Mouse (Mus musculus): ENCODE data around the gene Gpr83. TPM values are rescaled to one million over a fixed set of nuclear protein-coding genes. Genes with fewer than 3 reads are reported as not detected.

Gene Gpr83
- polyA plus RNA-seq (2012; rRNA removed): not detected in 2 replicates

GRCm38 (mm10) chr9:14859868-14860639, at the start of gene Gpr83:
Gene Gpr83, plus strand, starts transcription at chr9:14860210.

GRCm38 (mm10) chr9:14903581-14904378, 43.8 kb downstream of the Gpr83 start, which contains the start of gene Izumo1r:
Gene Izumo1r, minus strand, starts transcription at chr9:14903949.

Other genes with a start within 250 kb of the Gpr83 start
- gene Amotl1, start 215.2 kb upstream of the Gpr83 start, polyA plus RNA-seq (2012; rRNA removed): 2.7 and 3.3 TPM in 2 replicates
- gene Piwil4, start 119.5 kb upstream of the Gpr83 start, polyA plus RNA-seq (2012; rRNA removed): 0.05 and 0.10 TPM in 2 replicates
- gene Fut4, start 107.8 kb upstream of the Gpr83 start, polyA plus RNA-seq (2012; rRNA removed): 0.41 and 0.49 TPM in 2 replicates
- gene 1700012B09Rik, start 89.2 kb upstream of the Gpr83 start, polyA plus RNA-seq (2012; rRNA removed): not detected in 2 replicates
- 3.3 and 3.9 TPM in 2 replicates for gene Mre11a, start 75.6 kb upstream of the Gpr83 start, polyA plus RNA-seq (2012; rRNA removed)
- 9.6 and 10.6 TPM in 2 replicates for gene Ankrd49, start 75.4 kb upstream of the Gpr83 start, polyA plus RNA-seq (2012; rRNA removed)
- gene Izumo1r, start 43.7 kb downstream of the Gpr83 start, polyA plus RNA-seq (2012; rRNA removed): 0.07 TPM in 1 of 2 replicates, not detected in the other
- 2.1 and 3.0 TPM in 2 replicates for gene Panx1, start 185.3 kb downstream of the Gpr83 start, polyA plus RNA-seq (2012; rRNA removed)